Mouse (Mus musculus) ZHBTc4 (cell line): ENCODE data around the gene Shank3.

ENCODE experiments used
- DNase-seq: peaks from one replicate; pipeline ENCODE4 v3.0.0-alpha.2; 2011; ENCODE audit warnings: low read depth, low spot score

Shank3 gene

DNA sequence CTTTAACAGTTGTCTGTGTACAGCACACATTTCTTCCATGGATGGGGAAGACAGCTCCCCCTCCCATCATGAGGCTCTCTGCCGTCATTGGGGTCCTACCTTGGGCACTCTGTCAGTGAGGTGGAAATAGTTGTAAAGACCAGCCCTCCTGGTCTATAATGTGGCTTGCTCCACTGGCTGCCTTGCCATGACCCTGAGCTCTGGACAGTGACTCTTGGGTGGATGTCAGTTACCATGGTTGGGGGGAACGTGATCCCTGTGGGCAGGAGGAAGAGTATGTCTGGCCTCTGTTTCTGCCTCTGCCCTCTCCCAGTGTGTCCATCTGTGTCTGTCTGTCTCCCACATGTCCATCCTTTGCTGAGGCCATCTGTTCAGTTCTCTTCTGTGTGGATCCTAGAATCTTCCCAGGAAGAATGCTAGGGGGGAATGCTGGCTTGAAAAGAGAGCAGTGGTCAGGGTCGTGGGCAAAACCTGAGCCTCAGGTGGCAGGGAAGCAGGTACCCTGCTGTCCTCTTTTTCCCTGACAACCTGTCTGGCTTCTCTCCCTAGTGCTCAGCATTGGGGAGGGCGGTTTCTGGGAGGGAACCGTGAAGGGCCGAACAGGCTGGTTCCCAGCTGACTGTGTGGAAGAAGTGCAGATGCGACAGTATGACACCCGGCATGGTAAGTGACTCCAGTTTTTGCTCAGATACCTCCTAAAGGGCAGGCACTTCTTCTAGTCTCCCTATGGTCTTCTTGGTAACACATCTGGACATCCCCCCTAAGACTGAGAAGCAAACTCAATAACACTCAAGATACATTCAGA is 25.4 kb downstream of the Shank3 start:
- DNase-seq: no peak

DNA sequence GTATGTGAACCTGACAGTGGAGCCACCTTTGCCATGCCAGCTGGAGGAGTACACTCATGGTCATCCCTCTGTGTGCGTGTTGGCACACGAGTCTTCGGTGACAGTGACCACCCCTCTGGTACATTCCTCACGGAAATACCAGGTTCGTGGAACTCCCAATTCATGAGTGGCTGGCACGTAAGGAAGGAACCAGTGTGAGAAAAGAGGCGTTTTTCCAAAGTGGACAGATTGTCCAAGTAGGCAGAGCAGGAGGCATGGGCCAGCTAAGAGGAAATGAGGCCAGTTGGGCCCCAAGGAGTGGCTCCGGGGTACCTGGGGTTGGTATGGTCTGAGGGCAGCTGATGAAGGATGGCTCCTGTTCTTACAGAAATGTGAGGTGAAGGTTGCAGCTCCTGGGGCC is 26.0 kb downstream of the Shank3 start:
- DNase-seq: no peak

DNA sequence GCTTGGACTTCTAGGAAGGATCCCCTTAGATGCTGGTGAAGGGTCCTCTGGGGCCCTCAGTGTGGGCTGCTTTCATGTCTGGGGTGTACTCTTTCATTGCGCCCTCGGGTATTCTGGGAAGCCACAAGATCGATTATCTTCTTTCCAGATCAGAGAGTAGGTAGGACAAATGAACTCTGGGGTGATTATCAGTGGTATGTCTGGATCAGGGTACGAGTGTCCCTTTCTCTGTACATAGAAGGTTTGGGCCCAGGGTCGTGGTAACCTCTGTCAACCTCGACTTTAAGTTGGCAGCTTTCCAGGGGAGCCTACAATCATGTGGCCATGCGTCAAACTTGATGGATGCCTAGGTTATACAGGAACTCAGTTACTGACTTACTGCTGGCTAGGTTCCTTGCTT is 26.5 kb downstream of the Shank3 start:
- no peak for DNase-seq

DNA sequence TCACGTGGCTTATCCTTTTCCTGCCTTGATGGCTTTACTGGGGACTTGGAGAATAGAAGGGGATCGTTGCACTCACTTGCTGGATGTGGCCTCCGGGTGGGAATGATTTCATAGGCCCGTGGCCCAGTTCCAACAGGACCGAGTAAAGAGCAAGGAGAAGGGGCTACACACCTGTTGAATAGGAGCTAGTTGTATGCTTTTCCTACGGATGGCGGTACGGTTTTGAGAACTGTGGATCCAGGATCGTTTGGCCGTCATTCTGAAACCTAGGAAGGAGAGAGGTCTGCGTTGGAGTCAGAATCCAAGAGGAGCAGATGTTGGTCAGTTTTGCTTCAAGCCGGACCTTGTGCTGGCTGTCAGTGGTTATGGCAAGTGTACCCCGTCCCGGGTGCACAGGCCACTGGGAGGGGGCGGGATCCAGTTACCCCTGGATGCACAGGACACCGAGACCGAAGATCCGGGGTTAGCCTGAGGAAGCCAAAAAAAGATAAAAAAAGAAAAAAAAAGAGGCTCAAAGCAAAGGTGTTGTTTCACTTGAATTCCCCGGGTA is 27.4 kb downstream of the Shank3 start:
- no peak for DNase-seq

DNA sequence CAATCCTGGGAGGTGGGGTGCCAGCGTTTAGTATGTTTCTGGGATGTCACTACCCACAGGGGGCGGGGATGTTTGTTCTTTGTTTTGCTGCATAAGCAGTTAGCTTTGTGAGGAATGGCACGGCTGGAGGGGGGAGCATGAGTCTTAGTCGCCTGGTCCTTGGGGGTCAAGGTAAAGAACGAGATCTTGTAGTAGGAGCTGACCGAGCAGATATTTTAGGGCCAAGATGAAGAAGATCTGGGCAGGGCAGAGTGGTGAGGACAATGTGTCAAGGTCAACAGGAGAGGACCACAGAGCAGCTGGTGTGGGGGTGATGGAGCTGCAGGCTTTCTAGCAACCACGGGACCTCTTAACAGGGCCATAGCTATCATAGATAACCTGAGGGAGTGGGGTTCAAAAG is 28.0 kb downstream of the Shank3 start:
- no peak for DNase-seq

DNA sequence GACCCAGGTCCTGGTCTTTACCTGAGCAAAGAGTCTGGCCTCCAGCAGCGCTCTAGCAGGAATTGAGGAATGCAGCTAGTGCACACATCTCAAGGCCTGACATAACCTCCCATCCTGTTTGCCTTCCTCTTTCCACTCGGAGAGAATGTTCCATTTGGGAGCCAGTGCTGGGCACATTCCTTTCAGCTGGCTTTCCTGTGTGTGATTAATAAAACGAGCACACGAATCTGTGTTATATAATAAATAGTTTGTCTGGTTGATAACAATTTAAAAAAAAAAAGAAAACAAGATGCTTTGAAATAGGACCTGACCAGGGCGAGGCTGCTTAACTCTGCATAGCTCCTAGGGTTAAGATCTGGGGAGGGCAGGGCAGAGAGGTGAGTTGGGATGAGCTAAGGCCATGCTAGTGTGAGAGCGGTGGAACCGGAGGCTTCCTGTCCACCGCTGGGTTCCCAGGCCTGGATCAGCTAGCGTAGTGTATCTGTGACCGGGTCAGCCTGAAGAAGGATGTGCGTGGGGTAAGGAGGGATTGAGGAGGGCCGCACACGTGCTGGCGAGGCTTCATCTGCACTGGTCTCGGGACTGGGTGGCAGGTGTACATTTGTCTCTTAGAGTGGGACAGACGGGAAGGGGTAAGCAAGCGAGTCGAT is 28.9 kb downstream of the Shank3 start:
- no peak for DNase-seq

DNA sequence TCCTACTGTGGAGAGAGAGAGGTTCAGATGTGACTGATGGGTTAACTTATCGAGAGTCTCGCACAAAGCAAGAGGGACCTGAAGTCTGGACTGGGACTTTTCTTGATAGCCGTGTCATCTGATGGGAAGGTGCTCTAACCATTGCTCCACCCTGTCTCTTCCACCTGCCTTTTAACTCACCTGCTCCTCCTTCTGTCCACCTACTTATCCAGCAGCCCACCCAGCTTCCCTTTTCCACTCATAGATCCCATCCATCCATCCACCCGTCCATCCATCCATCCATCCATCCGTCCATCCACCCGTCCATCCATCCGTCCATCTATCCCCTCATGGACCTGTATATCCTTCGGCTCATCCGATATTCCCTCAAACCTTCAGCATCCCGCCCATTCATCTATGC is 29.5 kb downstream of the Shank3 start:
- DNase-seq: no peak

DNA sequence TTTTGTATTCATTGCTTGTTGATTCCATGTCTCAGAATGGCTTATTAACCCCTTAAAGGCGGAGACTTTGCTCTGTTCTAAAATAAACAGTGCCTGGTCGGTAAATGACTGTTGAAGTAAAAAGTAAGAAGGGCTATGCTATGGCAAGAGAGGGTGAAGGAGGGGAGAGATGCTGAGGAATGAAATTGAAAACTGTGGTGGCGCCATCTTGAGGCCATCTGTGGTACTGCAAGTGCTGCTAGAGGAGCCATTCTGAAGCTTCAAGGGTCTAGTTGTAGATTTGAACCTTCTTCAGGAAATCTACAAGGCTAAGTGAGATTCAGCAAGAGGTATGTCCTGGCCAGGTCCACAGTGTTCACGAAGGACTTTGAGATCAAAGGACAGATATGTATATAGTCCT is 30.9 kb downstream of the Shank3 start:
- DNase-seq: peak; percentile 72

DNA sequence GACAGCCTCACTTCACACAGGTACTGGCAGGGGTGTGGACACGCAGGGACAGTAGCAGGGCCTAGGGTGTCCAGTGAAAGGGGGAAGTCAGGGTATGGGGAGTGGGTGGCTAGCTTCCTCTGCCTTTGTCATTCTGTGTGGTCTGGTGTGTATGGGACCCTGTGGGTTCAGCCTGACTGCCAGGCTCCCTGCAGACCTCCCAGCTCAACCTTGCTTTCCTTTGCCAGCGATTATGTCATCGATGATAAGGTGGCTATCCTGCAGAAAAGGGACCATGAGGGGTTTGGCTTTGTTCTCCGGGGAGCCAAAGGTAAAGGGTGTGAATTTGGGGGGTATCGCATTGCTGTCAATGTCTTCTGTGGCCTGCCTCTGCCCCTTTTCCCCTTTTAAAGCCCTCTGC is 32.0 kb downstream of the Shank3 start:
- no peak for DNase-seq

DNA sequence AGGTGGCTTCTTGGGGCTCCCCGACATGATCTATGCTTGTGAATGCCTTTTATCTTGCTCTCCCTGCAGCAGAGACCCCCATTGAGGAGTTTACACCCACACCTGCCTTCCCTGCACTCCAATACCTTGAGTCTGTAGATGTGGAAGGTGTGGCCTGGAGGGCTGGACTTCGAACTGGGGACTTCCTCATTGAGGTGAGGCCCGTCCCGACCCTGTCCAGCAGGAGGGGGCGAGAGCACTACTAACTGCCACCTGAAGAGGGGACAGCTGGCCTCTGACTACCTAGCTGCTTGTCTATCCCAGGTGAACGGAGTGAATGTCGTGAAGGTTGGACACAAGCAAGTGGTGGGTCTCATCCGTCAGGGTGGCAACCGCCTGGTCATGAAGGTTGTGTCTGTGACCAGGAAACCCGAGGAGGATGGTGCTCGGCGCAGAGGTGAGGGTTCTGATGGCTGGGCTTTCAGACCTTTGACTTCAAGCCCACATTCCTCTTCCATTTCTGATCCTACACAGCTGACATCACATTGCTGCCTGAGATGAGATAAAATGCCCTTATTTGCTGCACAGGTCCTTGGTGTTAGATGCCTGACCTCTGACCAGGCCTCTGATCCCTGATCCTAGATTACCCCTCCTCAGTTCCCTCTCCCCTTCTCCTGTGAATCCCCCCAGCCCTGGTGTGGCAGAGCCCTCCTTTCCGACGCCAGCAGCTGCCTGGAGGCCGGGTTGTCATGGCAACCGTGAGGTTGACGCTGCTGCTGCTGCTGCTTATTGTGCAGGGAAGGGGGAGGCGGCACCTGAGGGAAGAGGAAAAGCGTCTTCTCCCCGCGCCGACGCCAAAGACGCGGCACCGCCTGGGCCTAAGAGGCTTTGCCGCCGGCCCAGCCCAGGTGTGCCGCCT is 32.9 kb downstream of the Shank3 start:
- peak; percentile 84 for DNase-seq

DNA sequence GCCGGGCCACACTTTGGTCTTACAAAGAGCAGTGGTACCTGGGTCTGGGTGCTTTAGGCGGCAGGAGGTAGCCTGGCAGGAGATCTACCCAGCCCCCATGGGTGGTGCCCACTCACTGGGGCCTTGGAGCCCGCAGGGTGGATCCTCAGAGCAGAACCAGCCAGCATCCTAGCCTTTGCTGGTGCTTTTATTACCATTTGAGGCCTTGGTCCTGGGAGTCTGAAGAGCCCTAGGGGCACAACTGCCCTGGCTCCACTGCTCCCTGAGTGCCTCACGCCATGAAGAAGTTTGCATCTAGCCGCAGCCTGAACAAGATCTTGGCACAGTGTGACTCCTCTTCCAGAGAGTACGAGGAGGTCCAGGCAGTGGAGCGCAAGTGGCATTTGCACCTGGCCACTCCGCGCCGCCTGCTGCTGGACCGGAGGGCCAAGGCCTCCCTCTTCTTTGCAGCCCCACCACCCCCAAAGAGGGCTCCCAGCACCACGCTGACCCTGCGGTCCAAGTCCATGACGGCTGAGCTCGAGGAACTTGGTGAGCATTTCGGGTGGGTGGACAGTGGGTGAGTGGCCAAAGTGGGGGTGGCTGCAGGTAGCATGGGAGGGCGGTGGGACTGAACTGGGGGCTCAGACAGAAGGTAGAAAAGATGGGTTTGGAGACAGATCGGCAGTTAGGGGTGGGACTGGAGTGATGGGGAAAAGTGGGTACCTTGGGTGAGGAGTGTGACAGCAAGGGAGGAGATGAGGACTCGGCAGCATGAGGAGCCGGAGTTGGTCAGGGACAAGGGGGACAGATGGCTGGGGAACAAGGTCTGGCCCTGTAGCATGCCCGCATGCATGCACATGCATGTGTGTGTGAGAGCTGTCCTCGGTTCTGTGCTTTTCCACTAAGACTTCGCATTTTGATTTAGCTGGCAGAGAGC is 33.8 kb downstream of the Shank3 start:
- DNase-seq: peak; percentile 21

DNA sequence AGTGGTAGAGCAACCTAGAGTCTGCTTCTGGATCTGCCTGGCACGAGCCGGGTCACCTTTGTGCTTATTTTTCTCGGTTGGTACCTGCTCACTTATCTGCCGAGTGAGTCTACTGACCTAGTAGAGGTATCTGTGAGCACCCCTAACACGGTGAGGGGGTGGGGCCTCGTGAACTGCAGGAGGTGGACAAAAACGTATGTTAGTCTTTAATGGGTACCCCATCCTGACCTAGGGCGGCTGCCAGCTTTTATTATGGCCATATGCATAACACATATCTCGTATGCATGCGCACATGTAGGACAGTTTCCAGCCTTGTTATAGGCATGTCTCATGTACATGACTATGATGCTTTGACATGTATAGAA is 34.4 kb downstream of the Shank3 start:
- DNase-seq: no peak

DNA sequence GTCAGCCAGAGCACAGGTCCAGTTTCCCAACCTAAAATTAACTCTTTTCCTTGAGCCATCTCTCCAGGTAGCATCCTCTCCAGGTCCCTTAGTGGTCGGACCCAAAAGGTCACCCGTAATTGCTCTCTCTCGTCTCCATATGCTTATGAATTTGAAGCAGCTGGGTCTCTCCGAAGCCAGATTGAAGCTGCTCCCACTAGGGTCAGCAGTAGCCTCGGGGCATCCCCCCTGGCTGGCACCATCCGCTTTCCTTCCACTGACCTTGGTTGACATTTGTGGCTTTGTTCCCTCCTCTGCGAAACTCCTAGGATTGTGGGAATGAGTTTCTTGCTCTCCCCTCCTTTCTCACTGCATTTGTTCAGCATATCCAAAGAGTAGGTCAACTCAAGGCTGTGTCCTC is 44.7 kb downstream of the Shank3 start:
- DNase-seq: no peak

DNA sequence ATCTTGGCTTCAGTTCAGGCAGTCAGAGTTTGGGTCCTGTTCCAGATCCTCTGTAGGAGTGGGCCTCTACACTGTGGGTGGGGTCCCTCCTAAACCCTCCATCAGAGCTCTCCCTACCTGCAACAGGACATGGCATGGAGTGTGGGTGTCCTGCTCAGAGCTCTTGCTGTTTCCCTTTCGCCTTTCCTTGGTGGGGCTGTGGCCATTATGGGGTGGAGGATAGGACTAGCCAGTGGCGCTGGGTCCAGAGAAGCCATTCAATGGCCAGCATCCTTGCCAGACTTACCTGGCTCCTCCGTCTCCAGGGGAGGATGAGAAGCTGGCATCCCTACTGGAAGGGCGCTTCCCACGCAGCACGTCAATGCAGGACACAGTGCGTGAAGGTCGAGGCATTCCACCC is 47.9 kb downstream of the Shank3 start:
- no peak for DNase-seq

DNA sequence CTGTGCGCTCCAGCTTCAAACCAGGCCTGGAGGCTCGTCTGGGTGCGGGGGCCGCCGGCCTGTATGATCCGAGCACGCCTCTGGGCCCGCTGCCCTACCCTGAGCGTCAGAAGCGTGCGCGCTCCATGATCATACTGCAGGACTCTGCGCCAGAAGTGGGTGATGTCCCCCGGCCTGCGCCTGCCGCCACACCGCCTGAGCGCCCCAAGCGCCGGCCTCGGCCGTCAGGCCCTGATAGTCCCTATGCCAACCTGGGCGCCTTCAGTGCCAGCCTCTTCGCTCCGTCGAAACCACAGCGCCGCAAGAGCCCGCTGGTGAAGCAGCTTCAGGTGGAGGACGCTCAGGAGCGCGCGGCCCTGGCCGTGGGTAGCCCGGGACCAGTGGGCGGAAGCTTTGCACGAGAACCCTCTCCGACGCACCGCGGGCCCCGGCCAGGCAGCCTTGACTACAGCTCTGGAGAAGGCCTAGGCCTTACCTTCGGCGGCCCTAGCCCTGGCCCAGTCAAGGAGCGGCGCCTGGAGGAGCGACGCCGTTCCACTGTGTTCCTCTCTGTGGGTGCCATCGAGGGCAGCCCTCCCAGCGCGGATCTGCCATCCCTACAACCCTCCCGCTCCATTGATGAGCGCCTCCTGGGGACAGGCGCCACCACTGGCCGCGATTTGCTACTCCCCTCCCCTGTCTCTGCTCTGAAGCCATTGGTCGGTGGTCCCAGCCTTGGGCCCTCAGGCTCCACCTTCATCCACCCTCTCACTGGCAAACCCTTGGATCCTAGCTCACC is 48.6 kb downstream of the Shank3 start:
- DNase-seq: peak; percentile 91

DNA sequence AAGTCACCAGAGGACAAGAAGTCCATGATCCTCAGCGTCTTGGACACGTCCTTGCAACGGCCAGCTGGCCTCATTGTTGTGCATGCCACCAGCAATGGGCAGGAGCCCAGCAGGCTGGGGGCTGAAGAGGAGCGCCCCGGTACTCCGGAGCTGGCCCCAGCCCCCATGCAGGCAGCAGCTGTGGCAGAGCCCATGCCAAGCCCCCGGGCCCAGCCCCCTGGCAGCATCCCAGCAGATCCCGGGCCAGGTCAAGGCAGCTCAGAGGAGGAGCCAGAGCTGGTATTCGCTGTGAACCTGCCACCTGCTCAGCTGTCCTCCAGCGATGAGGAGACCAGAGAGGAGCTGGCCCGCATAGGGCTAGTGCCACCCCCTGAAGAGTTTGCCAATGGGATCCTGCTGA is 49.4 kb downstream of the Shank3 start:
- peak; percentile 26 for DNase-seq

DNA sequence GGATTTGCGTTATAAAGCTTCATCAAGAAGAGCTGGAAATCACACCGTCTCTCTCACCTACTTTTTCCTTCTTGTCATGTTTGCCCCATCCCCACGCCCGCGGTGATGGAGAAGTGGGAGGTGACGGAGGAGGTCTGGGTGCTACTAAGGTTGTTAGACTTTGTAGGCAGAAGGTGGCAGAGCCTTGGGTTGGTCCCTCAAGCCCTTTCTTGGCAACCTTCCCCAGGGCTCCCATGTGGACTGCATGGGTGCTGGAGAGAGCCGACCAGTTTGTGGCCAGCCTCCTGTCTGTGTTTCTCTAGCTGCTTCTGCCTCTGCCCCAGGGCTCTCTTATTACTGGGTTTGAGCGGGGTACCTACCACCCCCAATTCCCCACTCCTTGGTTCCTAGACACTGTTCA is 51.1 kb downstream of the Shank3 start:
- DNase-seq: no peak

DNA sequence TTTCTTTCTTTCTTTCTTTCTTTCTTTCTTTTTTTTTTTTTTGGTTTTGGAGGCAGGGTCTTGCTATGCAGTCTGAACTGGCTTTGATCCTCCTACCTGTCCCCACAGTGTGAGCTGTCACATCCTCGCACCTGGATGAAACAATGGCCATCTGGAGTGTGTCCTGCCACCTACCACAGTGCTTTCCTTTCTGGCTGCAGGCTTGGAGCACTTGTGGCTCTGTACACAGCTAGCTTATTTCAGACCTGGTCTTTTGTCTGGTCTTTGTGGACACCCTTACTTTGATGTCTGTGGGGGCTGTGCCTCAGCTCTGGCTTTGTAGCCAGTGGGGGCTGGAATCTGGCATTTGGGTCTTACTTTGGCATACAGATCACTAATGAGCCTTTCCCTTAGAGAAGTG is 52.3 kb downstream of the Shank3 start:
- no peak for DNase-seq

DNA sequence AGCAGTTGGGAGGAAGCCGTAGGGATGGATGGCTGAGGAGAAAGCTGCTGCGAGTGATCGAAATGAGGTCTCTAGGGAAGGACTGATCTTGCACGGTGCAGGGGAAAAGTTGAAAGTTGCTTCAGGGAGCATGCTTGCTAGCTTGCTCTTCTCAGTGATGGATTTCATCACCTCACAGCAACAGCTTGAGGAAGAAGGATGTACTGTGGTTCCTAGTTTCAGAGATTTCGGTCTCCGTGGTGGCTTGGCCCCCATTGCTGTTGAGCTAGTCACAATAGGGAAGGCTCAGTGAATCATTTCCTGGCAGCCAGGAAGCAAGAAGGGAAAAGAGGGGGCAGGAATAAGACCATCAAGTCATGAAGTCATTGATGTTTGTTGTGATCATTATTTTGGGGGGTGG is 56.2 kb downstream of the Shank3 start:
- no peak for DNase-seq
